Mouse (Mus musculus) v-Abl transformed pro-B cells (cell line): ENCODE results near the gene Jpt1.
"Not testable (repeated sequence)": the region's sequence is repeated elsewhere in the genome, so short reads cannot be mapped to it uniquely, and the experiment has no call there.

Source experiments
- in situ Hi-C, 2 experiments: fragments of 400-800 bp; cut with MboI; formaldehyde crosslinking; loops; one replicate each; pipeline ENCODE4 v1.15.1; 2025; ENCODE audit not compliant: unreplicated experiment in 2 of 2

Jpt1 gene

DNA sequence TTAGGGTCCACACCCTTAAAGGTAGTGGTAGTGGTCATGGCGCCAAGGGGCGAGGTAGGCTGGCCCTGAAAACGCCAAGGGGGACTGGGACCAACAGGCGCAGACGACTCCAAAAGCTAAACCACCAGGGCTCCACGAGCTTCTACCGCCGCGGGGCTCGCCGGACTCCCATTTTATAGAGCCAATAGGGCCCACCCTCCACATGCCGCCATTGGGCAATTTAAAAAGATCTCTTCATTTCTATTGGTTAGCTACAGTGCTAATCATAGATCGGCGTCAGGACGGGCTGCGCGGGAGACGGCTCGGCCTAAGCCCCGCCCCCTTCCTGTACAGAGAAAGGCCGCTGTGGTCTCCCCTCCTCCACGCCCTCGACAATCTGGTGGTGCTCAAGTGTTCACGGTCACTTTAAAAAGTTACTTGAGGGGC, at the start of gene Jpt1:
Gene Jpt1 (minus strand): TSS at position 150 of the 426 bp plus-strand sequence.
- in situ Hi-C loops, result no loop called here

DNA sequence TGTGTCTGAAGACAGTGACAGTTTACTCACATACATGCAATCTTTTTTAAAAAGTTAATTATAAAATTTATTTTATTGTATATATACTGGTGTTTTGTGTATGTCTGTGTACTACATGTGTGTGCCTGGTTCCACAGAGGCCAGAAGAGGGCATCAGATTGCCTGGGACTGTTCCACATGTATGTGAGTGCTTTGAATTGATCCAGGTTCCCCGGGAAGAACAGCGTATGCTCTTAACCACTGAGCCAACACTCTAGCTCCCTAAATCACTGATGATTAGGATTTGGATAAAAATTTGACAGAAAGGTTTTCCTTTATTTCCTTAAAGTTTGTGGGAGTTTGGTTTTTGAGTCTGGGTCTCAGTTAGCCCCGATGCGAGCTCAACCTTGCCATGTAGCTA, 49.2 kb upstream of the Jpt1 start:
- in situ Hi-C loops, result loop anchor here (5.0 kb wide), 2 partner anchors 49 to 154 kb away; partner anchors contain the start of gene Mif4gd (in 1 of the 2)

DNA sequence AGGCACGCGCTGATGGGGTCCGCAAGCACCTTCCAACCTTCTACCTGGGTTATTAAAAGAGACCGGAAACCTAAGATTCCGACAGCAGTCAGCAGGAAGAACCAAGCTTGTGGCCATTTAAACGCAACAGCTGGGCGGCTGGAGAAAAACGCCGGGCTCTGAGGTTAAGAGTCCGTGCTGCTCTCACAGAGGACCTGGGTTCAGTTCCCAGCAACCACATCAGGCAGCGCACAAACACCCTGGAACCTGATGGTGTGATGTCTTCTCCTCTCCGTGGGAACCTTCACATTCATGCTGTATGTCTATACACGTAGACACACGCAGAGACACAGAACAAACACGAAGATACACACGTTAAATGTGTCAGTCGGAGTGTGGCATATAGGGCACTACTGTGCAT, 41.5 kb upstream of the Jpt1 start:
- in situ Hi-C loops, result loop anchor here in 1 of 2 experiments (5.0 kb wide), 2 partner anchors 162 to 257 kb away; partner anchors contain the start of genes Caskin2 and Tsen54

DNA sequence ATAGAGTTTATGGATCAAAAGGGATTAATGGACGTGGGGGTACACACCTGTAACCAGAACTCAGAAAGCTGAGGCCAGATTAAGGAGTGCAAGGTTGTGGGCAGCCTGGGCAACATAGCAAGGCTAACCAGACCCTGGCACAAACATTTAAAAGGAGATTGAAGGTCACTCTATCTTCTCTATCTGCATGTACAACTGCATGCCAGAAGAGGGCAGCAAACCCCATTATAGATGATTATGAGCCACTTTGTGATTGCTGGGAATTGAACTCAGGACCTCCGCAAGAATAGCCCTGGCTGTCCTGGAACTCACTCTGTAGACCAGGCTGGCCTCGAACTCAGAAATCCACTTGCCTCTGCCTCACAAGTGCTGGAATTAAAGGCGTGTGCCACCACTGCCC, 38.6 kb upstream of the Jpt1 start:
- in situ Hi-C loops, result no loop called here

- in situ Hi-C loops, result no loop called here
Measured at GRCm38 (mm10) chr11:115543571-115543970, 29.4 kb upstream of the Jpt1 start.

GRCm38 (mm10) chr11:115538045-115538444, 23.9 kb upstream of the Jpt1 start:
- in situ Hi-C loops, result loop anchor here (5.0 to 10.0 kb wide), 2 partner anchors 51 to 53 kb away; no protein-coding TSS in a partner anchor

DNA sequence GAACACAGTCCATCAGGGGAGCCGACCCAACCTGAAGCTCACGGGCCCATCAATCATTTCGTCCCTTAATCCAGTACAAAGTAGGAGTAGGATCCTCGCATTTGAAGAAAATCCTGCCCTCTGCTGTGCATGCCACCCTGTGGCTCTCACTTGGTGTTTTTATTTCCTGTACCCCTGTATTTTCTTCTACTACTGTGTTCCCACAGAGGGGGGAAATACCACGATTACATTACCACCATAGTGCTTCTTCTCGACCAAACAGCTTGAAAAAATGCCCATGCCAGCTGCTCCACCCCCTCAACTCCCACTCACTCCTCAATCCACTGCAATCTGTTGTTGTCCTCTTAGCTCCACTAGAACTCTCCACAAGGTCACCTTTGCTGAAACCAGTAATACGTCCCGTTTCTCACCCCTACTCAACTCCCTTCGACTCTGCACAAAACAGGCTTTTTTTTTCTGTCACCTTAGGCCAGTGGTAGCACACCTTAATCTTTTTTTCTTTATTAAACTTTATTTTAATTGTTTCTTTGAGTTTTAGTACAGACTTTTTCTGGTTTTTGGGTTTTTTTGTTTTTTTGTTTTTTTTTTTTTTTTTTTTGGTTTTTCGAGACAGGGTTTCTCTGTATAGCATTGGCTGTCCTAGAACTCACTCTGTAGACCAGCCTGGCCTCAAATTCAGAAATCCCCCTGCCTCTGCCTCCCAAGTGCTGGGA, 22.8 kb upstream of the Jpt1 start:
- in situ Hi-C loops, result loop anchor here (5.0 to 10.0 kb wide), 2 partner anchors 50 to 52 kb away; no protein-coding TSS in a partner anchor

DNA sequence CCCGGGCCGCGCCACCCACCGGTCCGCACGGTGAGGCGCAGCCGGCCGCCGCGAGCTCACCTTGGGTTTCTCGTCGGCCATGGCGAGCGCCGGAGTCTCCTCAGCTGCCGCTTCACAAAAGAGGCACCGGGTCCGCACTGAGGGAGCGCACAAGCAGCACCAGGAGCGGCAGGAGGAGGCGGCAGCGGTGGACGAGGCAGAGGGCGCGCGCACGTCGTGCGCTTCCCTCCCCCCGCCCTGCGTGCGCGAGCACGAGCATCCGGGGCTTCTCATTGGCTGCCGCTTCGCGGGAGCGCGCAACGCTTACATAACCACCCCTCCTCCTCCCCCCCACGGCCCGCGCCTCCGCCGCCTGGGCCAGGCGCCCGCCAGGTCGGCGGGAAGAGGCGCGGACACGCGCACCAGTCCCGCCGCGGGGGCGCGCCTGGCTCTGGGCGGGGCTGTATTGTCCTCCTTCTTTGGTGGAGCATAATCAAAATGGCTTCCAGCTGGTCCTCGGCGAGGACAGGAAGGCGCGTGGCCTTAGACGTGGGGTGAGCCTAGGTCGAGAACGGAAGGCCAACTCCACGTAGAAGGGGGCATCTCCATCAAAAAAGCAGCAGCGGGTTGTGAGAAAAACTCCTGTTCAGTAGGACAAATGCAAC, 22.0 kb upstream of the Jpt1 start, which contains the start of gene Sumo2:
Gene Sumo2 (minus strand): TSS at position 239 of the 644 bp plus-strand sequence.
- in situ Hi-C loops, result loop anchor here (5.0 to 10.0 kb wide), 2 partner anchors 49 to 51 kb away; no protein-coding TSS in a partner anchor

- in situ Hi-C loops, result loop anchor here (5.0 to 10.0 kb wide), 2 partner anchors 48 to 51 kb away; no protein-coding TSS in a partner anchor
Measured at GRCm38 (mm10) chr11:115535401-115536037, 21.3 kb upstream of the Jpt1 start.

DNA sequence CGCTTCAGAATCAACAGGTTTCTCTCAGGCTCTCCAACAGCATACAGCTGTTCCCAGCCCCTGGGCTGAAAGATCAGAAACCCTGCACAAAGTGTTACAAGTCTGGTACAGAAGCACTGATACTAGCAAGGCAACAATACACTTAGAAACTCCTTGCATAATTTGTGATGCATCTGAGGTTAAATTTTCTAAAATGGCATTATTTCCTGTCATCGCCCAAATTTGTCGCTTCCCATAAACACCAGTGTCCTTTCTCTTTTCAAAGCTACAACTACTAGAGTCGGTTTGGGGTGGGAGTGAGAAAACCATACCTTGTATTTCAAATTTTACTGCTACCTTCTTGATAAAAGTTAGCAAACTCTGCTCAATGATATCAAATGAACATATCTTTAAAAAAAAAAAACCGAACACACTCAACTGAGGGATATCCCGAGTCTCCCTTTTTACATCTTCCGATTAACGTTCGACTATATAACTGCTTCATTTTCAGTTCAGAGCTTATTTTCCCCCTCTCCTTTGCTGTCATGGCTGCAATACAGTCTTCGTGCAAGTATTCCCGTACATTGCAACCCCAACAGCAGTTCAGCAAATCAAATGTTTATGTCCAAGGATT, 20.7 kb upstream of the Jpt1 start:
- in situ Hi-C loops, result loop anchor here (5.0 to 10.0 kb wide), 2 partner anchors 48 to 50 kb away; no protein-coding TSS in a partner anchor

DNA sequence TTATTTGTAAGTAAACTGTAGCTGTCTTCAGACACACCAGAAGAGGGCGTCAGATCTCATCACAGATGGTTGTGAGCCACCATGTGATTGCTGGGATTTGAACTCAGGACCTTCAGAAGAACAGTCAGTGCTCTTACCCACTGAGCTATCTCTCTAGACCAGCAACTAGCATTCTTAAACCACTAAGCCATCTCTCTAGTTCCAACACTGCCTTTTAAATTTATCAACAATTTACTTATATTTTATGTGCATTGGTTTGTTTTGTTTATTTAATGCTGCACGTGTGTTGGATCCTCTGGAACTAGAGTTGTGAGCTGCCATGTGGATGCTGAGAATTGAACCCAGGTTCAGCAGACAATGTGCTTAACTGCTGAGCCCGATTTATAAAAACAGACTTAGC, 12.3 kb upstream of the Jpt1 start:
- in situ Hi-C loops, result not testable (repeated sequence)

GRCm38 (mm10) chr11:115522703-115523102, 8.5 kb upstream of the Jpt1 start:
- in situ Hi-C loops, result no loop called here

- in situ Hi-C loops, result no loop called here
Measured at GRCm38 (mm10) chr11:115522238-115522637, 8.1 kb upstream of the Jpt1 start.

DNA sequence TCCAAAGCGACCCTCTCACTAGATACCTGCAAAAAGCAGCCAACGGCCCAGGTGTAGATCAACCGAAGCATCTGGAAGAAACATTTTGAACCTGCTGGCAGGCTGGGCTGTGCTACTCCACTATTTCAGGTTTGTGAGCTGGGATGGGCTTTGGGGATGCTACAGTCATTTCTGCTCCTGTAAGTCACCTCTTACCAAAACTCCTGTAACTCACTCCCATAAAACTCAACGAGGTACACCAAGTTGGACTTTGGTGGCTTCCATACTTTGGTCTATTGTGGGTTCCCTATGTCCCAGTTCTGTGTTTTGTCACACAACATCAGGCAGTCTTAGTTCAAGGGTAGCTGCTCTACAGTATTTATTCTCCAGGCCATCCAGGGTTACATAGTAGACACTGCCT, 6.9 kb upstream of the Jpt1 start:
- in situ Hi-C loops, result no loop called here

GRCm38 (mm10) chr11:115520218-115520617, 6.0 kb upstream of the Jpt1 start:
- in situ Hi-C loops, result no loop called here

GRCm38 (mm10) chr11:115519581-115519980, 5.4 kb upstream of the Jpt1 start:
- in situ Hi-C loops, result no loop called here

GRCm38 (mm10) chr11:115518693-115519092, 4.5 kb upstream of the Jpt1 start:
- in situ Hi-C loops, result no loop called here

DNA sequence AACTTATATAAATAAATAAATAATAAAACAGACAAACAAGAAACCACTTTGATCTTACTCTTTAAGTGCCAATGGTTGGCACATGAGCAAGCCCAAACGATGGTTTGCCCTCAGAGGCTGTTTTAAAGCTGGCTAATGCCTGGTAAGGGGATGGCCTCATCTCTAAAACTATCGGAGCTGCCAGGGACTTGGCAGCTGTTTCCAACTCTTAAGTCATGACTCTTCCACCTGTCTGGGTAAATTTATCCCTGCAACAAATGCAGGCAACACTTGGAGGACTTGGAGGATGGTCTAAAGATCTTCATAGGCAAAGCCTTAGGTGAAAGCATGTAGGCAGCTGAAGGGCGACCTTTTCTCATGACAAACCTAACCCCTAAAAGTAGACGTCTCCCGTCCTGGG, 2.8 kb upstream of the Jpt1 start:
- in situ Hi-C loops, result no loop called here

- in situ Hi-C loops, result no loop called here
Measured at GRCm38 (mm10) chr11:115515021-115515420, 834 bp upstream of the Jpt1 start.
